Mouse (Mus musculus) testis, adult 2 months (tissue): ENCODE measurements around the gene Dnajc7.

Experiments used
- CTCF ChIP-seq: fragments of 200-500 bp; IDR thresholded peaks from 2 replicates; pipeline ENCODE4 v1.5.1; 2012; ENCODE audit warnings: low read depth, mild to moderate bottlenecking, inconsistent platforms, low read length, moderate library complexity; ENCODE audit not compliant: control insufficient read depth, insufficient read depth, insufficient replicate concordance
- POLR2A ChIP-seq: fragments of 200-500 bp; IDR thresholded peaks from 2 replicates; pipeline ENCODE4 v1.6.1; 2012; ENCODE audit warnings: low read depth, mild to moderate bottlenecking, inconsistent platforms, low read length, moderate library complexity; ENCODE audit not compliant: control insufficient read depth

DNA sequence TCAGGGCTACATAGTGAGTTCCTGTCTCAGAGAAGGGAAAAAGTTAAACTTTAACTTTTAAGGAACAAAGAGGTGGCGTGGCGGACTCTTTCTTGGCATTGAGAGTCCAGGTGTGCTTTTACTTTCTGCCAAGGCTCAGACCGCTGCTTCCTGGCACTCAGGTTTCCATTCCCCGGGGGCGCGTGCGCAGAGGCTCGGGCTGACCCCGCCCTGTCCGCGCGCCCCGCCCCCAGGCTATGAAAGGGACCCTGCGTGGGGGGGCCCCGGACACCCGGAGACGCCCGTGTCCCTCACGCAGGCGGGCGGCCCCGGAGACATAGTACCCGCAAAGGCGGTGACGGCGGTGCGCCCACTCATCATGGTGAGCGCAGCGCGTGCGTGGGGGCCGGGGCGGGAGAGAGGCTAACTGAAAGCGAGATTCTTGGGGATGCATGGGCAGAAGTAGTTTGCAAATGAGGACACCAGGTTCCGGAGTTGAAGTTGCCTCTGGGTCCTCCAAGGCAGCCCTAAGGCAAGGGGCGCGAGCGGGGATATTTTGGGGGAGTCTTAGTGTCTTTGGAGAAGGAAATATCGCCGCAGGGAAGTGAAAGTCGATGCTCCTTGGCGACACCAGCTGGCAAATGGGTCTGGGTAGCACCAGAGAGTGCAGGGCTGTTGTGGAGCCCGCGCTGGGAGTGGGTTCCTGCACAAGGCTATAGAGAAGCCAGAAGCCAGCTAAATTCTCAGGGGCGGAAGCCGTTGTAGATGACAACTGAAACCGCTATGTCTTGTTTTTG lies 45.1 kb downstream of the Dnajc7 start, which contains the start of gene Cnp:
- TF ChIP-seq POLR2A = no peak; the same call in 1 of the 2 replicates
- TF ChIP-seq CTCF = no peak
